Mouse (Mus musculus): ENCODE results near the gene Irf2bpl.

GRCm38 (mm10) chr12:86833711-86834415, 50.7 kb downstream of the Irf2bpl start:
- TF ChIP-seq EP300 (IDR thresholded peaks at IDR 0.05; ENCODE audit: low read depth in 1 of 2, low read length in 2 of 2) (peak; percentile 26 to 68; a peak in 3 of 4 replicates), MAFK (IDR thresholded peaks at IDR 0.05; ENCODE audit: borderline replicate concordance, low read depth, low read length) (no peak), CTCF (IDR thresholded peaks at IDR 0.05 in 2 of 3, conservative IDR thresholded peaks at IDR 0.05 in 1 of 3; ENCODE audit: control insufficient read depth in 1 of 3, insufficient read depth in 1 of 3, low read depth in 2 of 3, low read length in 3 of 3, poor library complexity in 1 of 3, severe bottlenecking in 1 of 3) (no peak), E2F4 (IDR thresholded peaks at IDR 0.05; ENCODE audit: borderline replicate concordance, low read depth, low read length) (no peak), ELF1 (IDR thresholded peaks at IDR 0.05; ENCODE audit: low read depth, low read length) (no peak)

Data from MEL (cell line).